Mouse (Mus musculus): ENCODE results near the gene Slc25a19. TPM values are rescaled to one million over a fixed set of nuclear protein-coding genes. Genes with fewer than 3 reads are reported as not detected.

Slc25a19 gene
- 104 to 121 TPM (median 107 TPM) in 4 replicates for total RNA-seq (2023; ENCODE audit: inconsistent age)

DNA sequence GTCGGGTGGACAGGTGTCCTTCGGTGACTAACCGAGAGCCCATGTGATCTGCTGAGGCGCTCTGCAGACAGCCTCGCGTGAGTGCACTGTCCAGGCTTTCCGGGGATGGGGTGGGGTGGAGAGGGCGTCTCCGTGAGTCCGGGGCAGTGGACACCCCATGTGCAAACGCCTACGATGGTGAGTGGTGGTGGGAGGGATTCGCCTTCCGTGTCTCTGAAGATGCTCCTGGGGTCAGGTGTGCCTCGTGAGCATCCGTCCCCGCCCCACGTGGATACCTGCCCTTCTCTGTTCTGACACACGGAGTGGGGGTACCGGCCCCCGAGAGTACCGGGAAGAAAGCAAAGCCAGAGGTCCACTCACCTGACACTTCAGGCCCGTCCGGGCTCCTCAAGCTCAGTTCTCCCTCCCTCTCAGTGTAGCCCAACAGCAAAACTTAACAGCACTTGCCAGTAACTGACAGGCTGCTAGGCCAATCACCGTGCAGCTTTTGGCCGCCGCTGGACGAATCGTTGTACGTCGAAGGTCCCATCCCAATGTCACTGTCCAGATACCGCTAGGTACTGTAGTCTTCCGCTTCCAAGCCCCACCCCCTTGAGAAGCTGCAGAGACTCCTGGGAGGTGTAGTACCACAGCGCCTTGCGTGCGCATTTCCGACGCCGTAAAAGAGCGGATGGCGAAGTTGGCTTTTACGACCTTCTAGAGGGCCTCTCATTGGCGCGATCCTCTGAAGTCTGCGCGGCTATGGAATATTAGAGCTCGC, at the start of gene Slc25a19:
Gene Slc25a19, minus strand, starts transcription at position 591 of the 760 bp plus-strand sequence.

DNA sequence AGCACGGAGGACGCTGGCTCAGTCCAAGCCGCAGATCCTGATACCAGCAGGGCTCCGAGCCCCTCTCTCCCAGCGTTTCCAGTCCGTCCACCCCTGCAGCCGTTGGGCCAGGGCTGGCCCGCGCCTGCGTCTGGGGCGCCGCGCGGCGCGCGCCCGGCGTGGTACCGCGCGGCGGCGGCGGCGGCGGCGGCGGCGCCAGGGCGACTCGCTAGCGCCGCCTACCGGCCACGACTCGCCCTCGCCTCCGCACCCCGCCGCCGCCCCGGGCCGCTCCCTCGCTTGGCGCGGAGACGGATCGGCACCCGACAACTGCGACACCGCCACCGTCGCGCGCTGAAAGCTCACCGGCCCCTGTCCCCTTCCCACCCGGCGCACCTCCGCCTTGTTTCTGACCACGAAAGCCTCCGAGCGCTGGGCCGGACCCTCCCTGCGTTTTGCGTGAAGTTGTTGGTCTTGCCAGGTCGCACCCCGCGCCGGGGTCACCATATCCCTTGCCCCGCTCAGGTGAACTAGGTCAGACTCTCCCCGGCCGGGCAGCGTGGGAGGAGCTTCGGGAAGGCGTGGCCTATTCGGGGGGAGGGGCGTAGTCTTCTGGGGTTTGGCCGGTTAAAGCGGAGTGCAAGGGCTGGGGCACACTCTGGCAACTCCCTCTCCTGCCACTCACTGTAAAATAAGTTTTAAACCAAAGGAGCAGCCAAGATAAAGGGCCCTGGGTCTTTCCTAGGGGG, 15.5 kb downstream of the Slc25a19 start, which contains the start of gene Mif4gd:
Gene Mif4gd, minus strand, starts transcription at position 560 of the 728 bp plus-strand sequence.

DNA sequence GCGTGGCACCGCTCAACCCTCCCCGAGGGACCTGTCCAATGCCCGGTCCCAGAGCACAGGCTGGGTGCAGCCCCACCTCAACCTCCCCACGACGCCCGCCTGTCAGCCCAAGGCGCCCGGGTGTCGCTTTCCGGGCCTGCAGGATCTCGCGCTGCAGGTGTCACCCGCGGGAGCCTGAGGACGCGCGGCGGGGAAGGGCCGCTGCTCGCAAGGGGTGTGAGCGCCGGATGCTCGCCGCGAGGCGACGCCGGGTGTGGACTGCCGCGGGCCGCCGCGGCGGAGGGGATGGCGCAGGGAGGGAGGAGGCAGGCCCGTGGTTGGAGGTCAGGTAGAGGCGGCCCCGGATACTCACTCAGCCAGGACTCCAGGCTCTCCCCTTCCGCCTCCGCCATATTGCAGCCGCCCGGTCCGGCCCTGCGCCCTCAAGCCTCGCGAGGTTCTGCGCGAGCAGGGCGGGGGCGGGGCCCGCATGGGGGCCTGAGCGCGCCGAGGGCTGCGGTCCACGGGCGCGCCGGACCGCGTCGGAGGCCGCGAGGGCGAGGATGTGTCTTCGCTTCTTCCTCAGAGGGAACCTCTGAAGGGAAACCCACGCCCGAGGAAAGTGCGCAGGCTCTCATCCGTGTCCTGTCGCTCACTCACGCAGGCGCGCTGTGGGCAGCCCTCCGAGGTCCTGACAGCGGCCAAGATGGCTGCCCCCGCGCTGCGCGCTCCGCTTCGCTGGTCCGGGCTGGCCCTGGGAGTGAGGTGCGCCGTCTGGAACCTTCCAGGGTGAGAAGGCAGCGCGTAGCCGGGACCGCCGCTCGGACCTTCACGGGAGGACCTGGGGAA, 24.4 kb downstream of the Slc25a19 start, which contains the start of the genes Mrps7 and Gga3:
Gene Mrps7, plus strand, starts transcription at position 450 of the 828 bp plus-strand sequence.
Gene Gga3, minus strand, starts transcription at position 576 of the 828 bp plus-strand sequence.

Other genes with a start within 250 kb of the Slc25a19 start
- gene Cdr2l, start 246.4 kb downstream of the Slc25a19 start, total RNA-seq (2023; ENCODE audit: inconsistent age): not detected in 4 replicates
- gene Mrpl58, start 224.5 kb downstream of the Slc25a19 start, total RNA-seq (2023; ENCODE audit: inconsistent age): 39.5 to 75.4 TPM (median 57.2 TPM) in 4 replicates
- 182 to 204 TPM (median 189 TPM) in 4 replicates for gene Atp5h, start 208.3 kb downstream of the Slc25a19 start, total RNA-seq (2023; ENCODE audit: inconsistent age)
- gene Kctd2, start 208.2 kb downstream of the Slc25a19 start, total RNA-seq (2023; ENCODE audit: inconsistent age): 29.9 to 44.8 TPM (median 39.7 TPM) in 4 replicates
- not detected in 4 replicates for gene Trim80, start 187.8 kb downstream of the Slc25a19 start, total RNA-seq (2023; ENCODE audit: inconsistent age)
- not detected in 4 replicates for gene Slc16a5, start 165.8 kb downstream of the Slc25a19 start, total RNA-seq (2023; ENCODE audit: inconsistent age)
- gene Armc7, start 152.6 kb downstream of the Slc25a19 start, total RNA-seq (2023; ENCODE audit: inconsistent age): 8.2 to 10.0 TPM (median 9.4 TPM) in 4 replicates
- gene Nt5c, start 136.4 kb downstream of the Slc25a19 start, total RNA-seq (2023; ENCODE audit: inconsistent age): 74.5 to 85.8 TPM (median 80.1 TPM) in 4 replicates
- gene Jpt1, start 113.9 kb downstream of the Slc25a19 start, total RNA-seq (2023; ENCODE audit: inconsistent age): 194 to 214 TPM (median 207 TPM) in 4 replicates
- 240 to 284 TPM (median 258 TPM) in 4 replicates for gene Sumo2, start 92.0 kb downstream of the Slc25a19 start, total RNA-seq (2023; ENCODE audit: inconsistent age)
- gene Nup85, start 63.9 kb downstream of the Slc25a19 start, total RNA-seq (2023; ENCODE audit: inconsistent age): 65.8 to 88.5 TPM (median 71.8 TPM) in 4 replicates
- gene Mrps7, start 24.4 kb downstream of the Slc25a19 start, total RNA-seq (2023; ENCODE audit: inconsistent age): 35.4 to 37.4 TPM (median 36.9 TPM) in 4 replicates
- gene Gga3, start 24.2 kb downstream of the Slc25a19 start, total RNA-seq (2023; ENCODE audit: inconsistent age): 84.2 to 122 TPM (median 114 TPM) in 4 replicates
- gene Mif4gd, start 15.3 kb downstream of the Slc25a19 start, total RNA-seq (2023; ENCODE audit: inconsistent age): 285 to 296 TPM (median 290 TPM) in 4 replicates
- 286 to 382 TPM (median 375 TPM) in 4 replicates for gene Grb2, start 80.3 kb upstream of the Slc25a19 start, total RNA-seq (2023; ENCODE audit: inconsistent age)
- 51.4 to 54.2 TPM (median 52.6 TPM) in 4 replicates for gene Tmem94, start 137.1 kb upstream of the Slc25a19 start, total RNA-seq (2023; ENCODE audit: inconsistent age)
- gene Caskin2, start 185.3 kb upstream of the Slc25a19 start, total RNA-seq (2023; ENCODE audit: inconsistent age): 3.4 to 5.3 TPM (median 3.9 TPM) in 4 replicates
- 24.2 to 40.5 TPM (median 36.9 TPM) in 4 replicates for gene Tsen54, start 186.4 kb upstream of the Slc25a19 start, total RNA-seq (2023; ENCODE audit: inconsistent age)
- 22.7 to 31.1 TPM (median 26.4 TPM) in 4 replicates for gene Llgl2, start 195.8 kb upstream of the Slc25a19 start, total RNA-seq (2023; ENCODE audit: inconsistent age)
- gene Myo15b, start 230.1 kb upstream of the Slc25a19 start, total RNA-seq (2023; ENCODE audit: inconsistent age): 0.42 to 0.63 TPM (median 0.51 TPM) in 3 of 4 replicates, not detected in the other

Measured in B cell, adult (primary cell).